Mouse (Mus musculus): ENCODE results near the gene 1700001J03Rik. TPM values are rescaled to one million over a fixed set of nuclear protein-coding genes. Genes with fewer than 3 reads are reported as not detected.
"Not testable (repeated sequence)": the region's sequence is repeated elsewhere in the genome, so short reads cannot be mapped to it uniquely, and the experiment has no call there.

The 1700001J03Rik gene
- polyA plus RNA-seq, 1 experiment from 2014 or later = not detected

DNA sequence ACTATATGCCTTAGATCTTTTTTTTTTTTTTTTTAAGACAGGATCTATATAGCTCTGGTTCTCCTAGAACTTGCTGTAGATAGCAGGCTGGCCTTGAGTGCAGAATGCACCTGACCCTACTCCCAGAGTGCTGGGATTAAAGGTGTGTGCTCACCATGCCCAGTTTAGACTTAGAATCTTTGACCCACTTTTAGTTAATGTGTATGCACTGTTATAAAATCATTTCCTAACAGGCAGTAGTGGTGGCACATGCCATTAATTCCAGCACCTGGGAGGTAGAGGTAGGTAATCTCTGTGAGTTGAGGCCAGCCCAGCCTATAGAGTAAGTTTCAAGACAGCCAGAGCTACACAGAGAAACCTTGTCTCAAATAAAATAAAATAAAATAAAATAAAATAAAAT, 14.0 kb upstream of the 1700001J03Rik start:
- Histone ChIP-seq H3K9ac (ENCODE audit: low read depth, low read length) (no peak overlapping the region), H3K4me2 (no peak overlapping the region), H3K9me3 (ENCODE audit: control insufficient read depth, low read length) (peaks cover 2% of the 10 kb centered on the region; the same call in 1 of the 2 replicates), H3K36me3 (ENCODE audit: control insufficient read depth, insufficient read depth, low read length) (peaks cover 5% of the 10 kb centered on the region; the same call in 1 of the 2 replicates), H3K27ac (ENCODE audit: low read depth, low read length) (no peak overlapping the region), H3K4me3 (ENCODE audit: low read depth, low read length) (no peak overlapping the region), H3K27me3 (replicated peaks; ENCODE audit: control insufficient read depth, insufficient read depth, low read length) (no peaks in the 10 kb centered on the region), H3K4me1 (replicated peaks; ENCODE audit: control insufficient read depth, insufficient read depth, low read length) (no peaks in the 10 kb centered on the region)
- DNase-seq (ENCODE audit: low spot score) = no peak
- no peak for ATAC-seq (replicated peaks; ENCODE audit: low FRiP score)

DNA sequence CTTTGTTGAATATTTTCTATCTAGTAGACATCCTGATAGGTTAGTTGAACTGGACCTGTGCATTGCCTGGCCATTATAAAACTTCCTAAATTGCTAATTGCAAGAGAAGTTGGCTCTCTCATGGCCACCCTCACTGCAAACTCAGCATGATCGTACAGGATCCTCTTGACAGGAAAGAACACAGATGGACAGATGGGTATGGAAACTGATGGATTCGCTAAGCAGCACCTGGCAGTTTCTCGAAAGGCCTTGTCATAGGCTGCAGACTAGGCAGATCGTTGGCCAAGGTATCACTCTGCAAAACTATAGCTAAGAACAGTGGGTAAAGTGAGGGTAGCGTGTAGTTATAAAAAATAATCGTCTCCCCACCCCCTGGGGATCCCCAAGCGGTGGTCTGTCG, 8.3 kb upstream of the 1700001J03Rik start:
- no peak overlapping the region for H3K4me3 ChIP-seq (ENCODE audit: low read depth, low read length)
- no peak overlapping the region for H3K9ac ChIP-seq (ENCODE audit: low read depth, low read length)
- H3K4me2 ChIP-seq = no peak overlapping the region
- 80% methylated on average over 8 of the region's 8 CpGs for WGBS
- no peaks in the 10 kb centered on the region for H3K9me3 ChIP-seq (ENCODE audit: control insufficient read depth, low read length)
- H3K27ac ChIP-seq (ENCODE audit: low read depth, low read length) = no peak overlapping the region
- H3K4me1 ChIP-seq (replicated peaks; ENCODE audit: control insufficient read depth, insufficient read depth, low read length) = no peaks in the 10 kb centered on the region
- no peaks in the 10 kb centered on the region for H3K27me3 ChIP-seq (replicated peaks; ENCODE audit: control insufficient read depth, insufficient read depth, low read length)
- ATAC-seq (replicated peaks; ENCODE audit: low FRiP score) = no peak
- DNase-seq (ENCODE audit: low spot score) = no peak
- no peaks in the 10 kb centered on the region for H3K36me3 ChIP-seq (ENCODE audit: control insufficient read depth, insufficient read depth, low read length)

DNA sequence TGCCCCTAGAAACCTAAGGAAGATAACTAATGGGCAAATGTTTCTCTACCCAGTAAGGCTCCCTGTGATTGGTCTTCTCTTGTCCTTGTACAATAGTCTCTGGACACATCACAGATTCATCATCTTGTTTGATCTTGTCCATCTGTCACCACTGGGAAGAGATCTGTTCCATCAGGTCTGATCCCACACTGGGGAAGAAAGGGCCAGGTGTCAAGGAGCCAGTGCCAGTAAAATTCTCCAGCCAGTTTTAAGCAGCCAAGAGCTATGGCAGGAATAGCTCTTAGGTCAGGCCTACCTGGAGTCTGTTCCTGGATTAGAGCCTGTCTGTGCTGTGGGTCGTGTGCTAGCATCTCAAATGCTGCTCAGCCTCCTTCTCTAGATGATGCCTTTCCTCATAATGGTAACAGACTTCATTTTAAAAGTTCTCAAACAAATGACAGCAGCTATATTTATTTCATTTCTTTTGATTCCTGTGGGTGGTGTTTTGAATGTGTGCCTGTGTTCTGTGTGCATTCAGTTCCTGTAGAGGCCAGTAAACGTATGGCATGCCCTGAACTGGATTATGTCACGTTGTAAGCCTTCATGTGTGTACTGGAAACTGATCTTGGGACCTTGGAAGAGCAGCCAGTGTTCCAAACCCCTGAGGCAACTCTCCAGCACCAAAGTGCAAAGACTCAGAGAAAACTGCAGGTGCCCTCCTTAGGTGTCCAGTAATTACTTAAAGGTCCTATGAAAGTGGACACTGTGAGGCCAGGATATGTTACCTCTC, 5.6 kb upstream of the 1700001J03Rik start:
- ATAC-seq (replicated peaks; ENCODE audit: low FRiP score) (no peak), DNase-seq (ENCODE audit: low spot score) (no peak)
- Histone ChIP-seq H3K4me1 (replicated peaks; ENCODE audit: control insufficient read depth, insufficient read depth, low read length) (no peaks in the 10 kb centered on the region), H3K9ac (ENCODE audit: low read depth, low read length) (no peak overlapping the region), H3K36me3 (ENCODE audit: control insufficient read depth, insufficient read depth, low read length) (no peaks in the 10 kb centered on the region), H3K9me3 (ENCODE audit: control insufficient read depth, low read length) (no peaks in the 10 kb centered on the region), H3K4me3 (ENCODE audit: low read depth, low read length) (no peak overlapping the region), H3K4me2 (no peak overlapping the region), H3K27me3 (replicated peaks; ENCODE audit: control insufficient read depth, insufficient read depth, low read length) (no peaks in the 10 kb centered on the region), H3K27ac (ENCODE audit: low read depth, low read length) (no peak overlapping the region)
- WGBS = 45% methylated on average over 3 of the region's 3 CpGs

DNA sequence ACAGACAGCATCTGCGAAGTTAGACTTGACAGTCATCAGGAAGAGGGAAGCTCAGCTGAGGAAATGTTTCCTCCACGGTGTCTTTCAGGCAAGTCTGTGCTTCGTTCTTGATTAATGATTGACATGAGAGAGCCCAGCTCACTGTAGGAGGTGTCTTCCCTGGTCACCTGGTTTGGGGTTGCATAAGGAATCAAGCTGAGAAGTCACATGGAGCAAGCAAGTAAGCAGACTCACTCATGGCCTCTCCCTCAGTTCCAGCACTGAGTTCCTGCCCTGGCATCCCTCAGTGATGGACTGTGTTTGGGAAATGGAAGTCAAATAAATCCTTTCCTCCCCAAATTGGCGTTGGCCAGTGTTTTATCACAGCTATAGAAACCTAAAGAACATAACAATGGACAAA, 5.0 kb upstream of the 1700001J03Rik start:
- H3K36me3 ChIP-seq (ENCODE audit: control insufficient read depth, insufficient read depth, low read length) = no peaks in the 10 kb centered on the region
- ATAC-seq (replicated peaks; ENCODE audit: low FRiP score) = no peak
- H3K27ac ChIP-seq (ENCODE audit: low read depth, low read length) = no peak overlapping the region
- H3K4me2 ChIP-seq = no peak overlapping the region
- H3K9ac ChIP-seq (ENCODE audit: low read depth, low read length) = no peak overlapping the region
- DNase-seq (ENCODE audit: low spot score) = no peak
- H3K4me1 ChIP-seq (replicated peaks; ENCODE audit: control insufficient read depth, insufficient read depth, low read length) = no peaks in the 10 kb centered on the region
- H3K4me3 ChIP-seq (ENCODE audit: low read depth, low read length) = no peak overlapping the region
- 50% methylated on average over 4 of the region's 4 CpGs for WGBS
- H3K27me3 ChIP-seq (replicated peaks; ENCODE audit: control insufficient read depth, insufficient read depth, low read length) = no peaks in the 10 kb centered on the region
- H3K9me3 ChIP-seq (ENCODE audit: control insufficient read depth, low read length) = no peaks in the 10 kb centered on the region

DNA sequence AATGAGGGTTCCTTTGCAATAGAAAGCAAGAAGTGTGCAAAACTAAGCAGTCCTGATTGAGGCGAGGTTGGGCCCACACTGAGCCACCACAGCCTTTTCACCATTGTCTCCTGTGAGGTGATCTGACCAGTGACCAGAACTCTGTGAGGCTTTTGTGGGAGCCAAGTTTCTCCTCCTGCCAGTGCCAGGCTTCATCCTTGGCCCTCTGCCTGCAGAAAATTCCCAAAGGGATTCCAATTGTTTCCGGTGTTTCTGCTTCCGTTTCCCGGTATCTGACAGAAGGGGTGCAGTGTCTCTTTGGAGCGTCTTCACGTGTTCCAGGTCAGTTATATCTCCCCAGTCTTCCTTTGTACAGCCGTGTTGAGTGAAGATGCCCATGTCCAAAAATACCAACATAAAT, 3.6 kb upstream of the 1700001J03Rik start:
- no peaks in the 10 kb centered on the region for H3K27me3 ChIP-seq (replicated peaks; ENCODE audit: control insufficient read depth, insufficient read depth, low read length)
- H3K27ac ChIP-seq (ENCODE audit: low read depth, low read length) = no peak overlapping the region
- H3K9me3 ChIP-seq (ENCODE audit: control insufficient read depth, low read length) = no peaks in the 10 kb centered on the region
- H3K4me3 ChIP-seq (ENCODE audit: low read depth, low read length) = no peak overlapping the region
- no peaks in the 10 kb centered on the region for H3K36me3 ChIP-seq (ENCODE audit: control insufficient read depth, insufficient read depth, low read length)
- H3K4me1 ChIP-seq (replicated peaks; ENCODE audit: control insufficient read depth, insufficient read depth, low read length) = no peaks in the 10 kb centered on the region
- 82% methylated on average over 7 of the region's 7 CpGs for WGBS
- ATAC-seq (replicated peaks; ENCODE audit: low FRiP score) = no peak
- no peak overlapping the region for H3K9ac ChIP-seq (ENCODE audit: low read depth, low read length)
- no peak overlapping the region for H3K4me2 ChIP-seq
- no peak for DNase-seq (ENCODE audit: low spot score)

DNA sequence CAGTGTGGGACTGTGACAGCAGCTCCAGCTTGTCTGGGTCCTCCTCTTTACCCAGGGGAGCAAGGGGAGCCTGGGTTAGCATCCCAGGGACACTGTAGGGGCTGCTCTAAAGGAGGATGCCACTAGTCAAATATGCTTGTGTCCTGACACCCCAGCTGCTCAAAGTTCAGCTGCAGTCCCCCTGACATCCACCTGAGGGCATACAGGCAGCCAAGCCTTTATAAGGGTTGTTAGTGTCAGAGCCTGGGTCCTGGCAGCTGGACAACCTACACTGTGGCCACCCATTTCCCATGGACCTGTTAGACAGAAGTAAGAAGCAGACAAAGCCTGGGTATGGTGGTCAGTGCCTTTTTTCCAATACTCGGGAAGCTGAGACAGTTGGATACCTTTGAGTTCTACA, 3.0 kb upstream of the 1700001J03Rik start:
- H3K4me3 ChIP-seq (ENCODE audit: low read depth, low read length) = no peak overlapping the region
- no peak for DNase-seq (ENCODE audit: low spot score)
- WGBS = 84% methylated on average over 1 of the region's 1 CpGs
- no peak overlapping the region for H3K4me2 ChIP-seq
- ATAC-seq (replicated peaks; ENCODE audit: low FRiP score) = peak; percentile 39; the same call in 1 of the 2 replicates
- H3K9ac ChIP-seq (ENCODE audit: low read depth, low read length) = no peak overlapping the region
- H3K9me3 ChIP-seq (ENCODE audit: control insufficient read depth, low read length) = no peaks in the 10 kb centered on the region
- H3K36me3 ChIP-seq (ENCODE audit: control insufficient read depth, insufficient read depth, low read length) = no peaks in the 10 kb centered on the region
- no peaks in the 10 kb centered on the region for H3K27me3 ChIP-seq (replicated peaks; ENCODE audit: control insufficient read depth, insufficient read depth, low read length)
- H3K4me1 ChIP-seq (replicated peaks; ENCODE audit: control insufficient read depth, insufficient read depth, low read length) = no peaks in the 10 kb centered on the region
- no peak overlapping the region for H3K27ac ChIP-seq (ENCODE audit: low read depth, low read length)

DNA sequence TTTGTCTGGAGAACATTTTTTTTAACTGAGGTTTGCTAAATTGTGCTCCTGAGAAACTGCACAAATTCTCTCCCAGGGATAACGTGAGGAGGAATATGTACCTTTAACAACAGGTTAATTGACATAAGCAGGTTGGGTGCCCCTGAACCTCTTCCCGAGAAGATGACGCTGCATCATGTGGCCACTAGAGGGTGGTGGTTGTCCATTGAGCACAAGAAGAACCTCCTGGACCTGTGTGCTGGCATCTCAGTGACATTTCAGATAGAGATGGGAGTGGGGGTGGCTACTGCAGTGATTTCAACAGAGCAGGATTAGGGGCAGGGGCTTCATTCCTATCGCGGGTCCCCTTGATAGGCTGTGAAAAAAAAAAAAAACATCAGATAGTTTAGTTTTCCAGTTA, 2.3 kb upstream of the 1700001J03Rik start:
- ATAC-seq (replicated peaks; ENCODE audit: low FRiP score); H3K27ac ChIP-seq (ENCODE audit: low read depth, low read length): not testable (repeated sequence)
- 22% methylated on average over 5 of the region's 5 CpGs for WGBS

DNA sequence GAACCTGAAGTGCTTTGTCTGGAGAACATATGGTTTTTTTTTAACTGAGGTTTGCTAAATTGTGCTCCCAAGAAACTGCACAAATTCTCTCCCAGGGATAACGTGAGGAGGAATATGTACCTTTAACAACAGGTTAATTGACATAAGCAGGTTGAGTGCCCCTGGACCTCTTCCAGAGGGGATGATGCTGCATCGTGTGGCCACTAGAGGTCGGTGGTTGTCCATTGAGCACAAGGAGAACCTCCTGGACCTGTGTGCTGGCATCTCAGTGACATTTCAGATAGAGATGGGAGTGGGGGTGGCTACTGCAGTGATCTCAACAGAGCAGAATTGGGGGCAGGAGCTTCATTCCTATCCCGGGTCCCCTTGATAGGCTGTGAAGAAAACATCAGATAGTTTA, 12.4 kb downstream of the 1700001J03Rik start:
- not testable (repeated sequence) for H3K4me3 ChIP-seq (ENCODE audit: low read depth, low read length); H3K9ac ChIP-seq (ENCODE audit: low read depth, low read length); H3K27me3 ChIP-seq (replicated peaks; ENCODE audit: control insufficient read depth, insufficient read depth, low read length); H3K4me1 ChIP-seq (replicated peaks; ENCODE audit: control insufficient read depth, insufficient read depth, low read length); H3K27ac ChIP-seq (ENCODE audit: low read depth, low read length); ATAC-seq (replicated peaks; ENCODE audit: low FRiP score); H3K4me2 ChIP-seq; DNase-seq (ENCODE audit: low spot score); H3K9me3 ChIP-seq (ENCODE audit: control insufficient read depth, low read length); H3K36me3 ChIP-seq (ENCODE audit: control insufficient read depth, insufficient read depth, low read length)
- 50% methylated on average over 4 of the region's 4 CpGs for WGBS

More for the DNA sequence above, 2.3 kb upstream of the 1700001J03Rik start:
- not testable (repeated sequence) for H3K9me3 ChIP-seq (ENCODE audit: control insufficient read depth, low read length); H3K36me3 ChIP-seq (ENCODE audit: control insufficient read depth, insufficient read depth, low read length); H3K27me3 ChIP-seq (replicated peaks; ENCODE audit: control insufficient read depth, insufficient read depth, low read length); H3K4me2 ChIP-seq; H3K9ac ChIP-seq (ENCODE audit: low read depth, low read length); DNase-seq (ENCODE audit: low spot score); H3K4me1 ChIP-seq (replicated peaks; ENCODE audit: control insufficient read depth, insufficient read depth, low read length); H3K4me3 ChIP-seq (ENCODE audit: low read depth, low read length)

DNA sequence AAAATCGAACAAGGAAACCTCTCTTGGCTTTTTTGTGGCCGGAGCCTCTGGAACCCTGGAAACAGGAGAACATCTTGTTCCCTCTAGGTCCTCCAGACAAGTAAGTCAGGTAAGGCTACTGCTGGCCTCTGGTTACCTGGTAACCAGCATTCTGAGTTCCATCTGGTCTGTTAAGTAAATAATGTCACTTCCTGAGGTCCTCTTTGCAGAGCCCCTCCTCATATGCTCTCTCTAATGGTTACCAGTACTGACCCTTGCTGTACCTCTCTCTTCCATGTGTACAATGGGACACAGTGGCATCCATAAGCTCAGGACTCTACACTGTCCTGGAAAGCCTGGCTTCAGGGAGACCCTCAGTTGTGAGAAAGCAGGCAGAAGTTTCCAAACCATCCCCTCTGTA, 14.5 kb downstream of the 1700001J03Rik start, which contains the start of gene Gm6309:
Gene Gm6309 (minus strand): TSS at position 101 of the 400 bp plus-strand sequence.
- H3K27ac ChIP-seq (ENCODE audit: low read depth, low read length); H3K4me2 ChIP-seq; H3K4me1 ChIP-seq (replicated peaks; ENCODE audit: control insufficient read depth, insufficient read depth, low read length); H3K9ac ChIP-seq (ENCODE audit: low read depth, low read length); ATAC-seq (replicated peaks; ENCODE audit: low FRiP score); H3K36me3 ChIP-seq (ENCODE audit: control insufficient read depth, insufficient read depth, low read length); H3K27me3 ChIP-seq (replicated peaks; ENCODE audit: control insufficient read depth, insufficient read depth, low read length); H3K9me3 ChIP-seq (ENCODE audit: control insufficient read depth, low read length); DNase-seq (ENCODE audit: low spot score); H3K4me3 ChIP-seq (ENCODE audit: low read depth, low read length): not testable (repeated sequence)
- WGBS = 66% methylated on average over 2 of the region's 2 CpGs
